Mouse (Mus musculus) heart, adult 8-10 months (tissue): Measurements from ENCODE around the gene Pax1. TPM values are rescaled to one million over a fixed set of nuclear protein-coding genes. Genes with fewer than 3 reads are reported as not detected.

Experiments used
- DNase-seq: peaks from one replicate; pipeline ENCODE4 v3.0.0; 2022; ENCODE audit warnings: low spot score
- total RNA-seq, 4 experiments: library from RNA; stranded (reverse); gene quantifications; 2 replicates each; pipeline ENCODE4 v1.2.4; 2022

Gene Pax1
- not detected for total RNA-seq

- no peak for DNase-seq
Measured at GRCm38 (mm10) chr2:147361581-147361980, at the start of gene Pax1. Gene Pax1 (plus strand): TSS chr2:147361925.

GRCm38 (mm10) chr2:147321036-147321435 lies 40.7 kb upstream of the Pax1 start:
- DNase-seq: no peak

- DNase-seq: no peak
Measured at GRCm38 (mm10) chr2:147325178-147325577, 36.5 kb upstream of the Pax1 start.

- DNase-seq: no peak
Measured at GRCm38 (mm10) chr2:147332731-147333130, 29.0 kb upstream of the Pax1 start.

- DNase-seq: no peak
Measured at GRCm38 (mm10) chr2:147338729-147339128, 23.0 kb upstream of the Pax1 start.

GRCm38 (mm10) chr2:147339796-147340195 lies 21.9 kb upstream of the Pax1 start:
- DNase-seq: no peak

GRCm38 (mm10) chr2:147342198-147342597 lies 19.5 kb upstream of the Pax1 start:
- no peak for DNase-seq

- no peak for DNase-seq
Measured at GRCm38 (mm10) chr2:147359716-147360115, 2.0 kb upstream of the Pax1 start.

- DNase-seq: no peak
Measured at GRCm38 (mm10) chr2:147360401-147360800, 1.3 kb upstream of the Pax1 start.

GRCm38 (mm10) chr2:147360856-147361255 lies 869 bp upstream of the Pax1 start:
- DNase-seq: no peak

- DNase-seq: no peak
Measured at GRCm38 (mm10) chr2:147362316-147362715, 591 bp downstream of the Pax1 start.

- DNase-seq: no peak
Measured at GRCm38 (mm10) chr2:147363401-147364130, 1.8 kb downstream of the Pax1 start.

- DNase-seq: no peak
Measured at GRCm38 (mm10) chr2:147364198-147364597, 2.5 kb downstream of the Pax1 start.

- no peak for DNase-seq
Measured at GRCm38 (mm10) chr2:147364982-147365907, 3.5 kb downstream of the Pax1 start.

GRCm38 (mm10) chr2:147365908-147366630 lies 4.3 kb downstream of the Pax1 start:
- DNase-seq: no peak

GRCm38 (mm10) chr2:147367246-147367820 lies 5.6 kb downstream of the Pax1 start:
- no peak for DNase-seq

GRCm38 (mm10) chr2:147367911-147368591 lies 6.3 kb downstream of the Pax1 start:
- DNase-seq: no peak

- no peak for DNase-seq
Measured at GRCm38 (mm10) chr2:147369561-147369960, 7.8 kb downstream of the Pax1 start.

- DNase-seq: no peak
Measured at GRCm38 (mm10) chr2:147370091-147370490, 8.4 kb downstream of the Pax1 start.

GRCm38 (mm10) chr2:147371289-147371688 lies 9.6 kb downstream of the Pax1 start:
- DNase-seq: no peak

- DNase-seq: no peak
Measured at GRCm38 (mm10) chr2:147371840-147372239, 10.1 kb downstream of the Pax1 start.
